Mouse (Mus musculus): ENCODE data around the gene 2310079G19Rik. TPM values are rescaled to one million over a fixed set of nuclear protein-coding genes. Genes with fewer than 3 reads are reported as not detected.

Gene 2310079G19Rik
- polyA plus RNA-seq (2021) = not detected

DNA sequence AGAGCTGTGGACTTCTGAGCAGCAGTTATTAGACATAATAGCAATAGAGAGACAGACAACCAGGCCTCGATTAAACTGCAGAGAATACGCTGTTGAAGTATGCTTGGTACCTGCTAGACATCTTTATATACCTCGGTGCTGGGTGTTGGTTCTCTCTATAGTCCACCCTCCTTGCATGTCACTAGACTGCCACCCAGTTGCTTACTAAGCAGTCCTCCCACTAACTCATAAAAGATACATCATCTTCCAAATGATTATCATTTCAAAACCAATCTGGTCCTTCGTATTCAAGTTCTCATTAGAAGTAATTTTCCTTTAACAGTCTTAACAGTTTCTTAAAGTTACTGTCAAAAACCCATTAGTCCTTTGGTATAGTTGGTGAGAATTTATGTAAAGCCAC, at the start of gene 2310079G19Rik:
2310079G19Rik (minus strand) TSS at position 101 of the 400 bp plus-strand sequence.
- DNase-seq (ENCODE audit: low read depth, low spot score) (no peak), ATAC-seq (no peak)
- no peaks in the 10 kb centered on the region for H3K27me3 ChIP-seq
- CTCF ChIA-PET = no interaction called here
- POLR2A ChIA-PET = no interaction called here
- in situ Hi-C loops (cut with MboI; ENCODE audit: low pct_unique_long_range_greater_than_20kb) = no loop called here
- TF ChIP-seq CTCF (IDR thresholded peaks at IDR 0.05) = no peak

DNA sequence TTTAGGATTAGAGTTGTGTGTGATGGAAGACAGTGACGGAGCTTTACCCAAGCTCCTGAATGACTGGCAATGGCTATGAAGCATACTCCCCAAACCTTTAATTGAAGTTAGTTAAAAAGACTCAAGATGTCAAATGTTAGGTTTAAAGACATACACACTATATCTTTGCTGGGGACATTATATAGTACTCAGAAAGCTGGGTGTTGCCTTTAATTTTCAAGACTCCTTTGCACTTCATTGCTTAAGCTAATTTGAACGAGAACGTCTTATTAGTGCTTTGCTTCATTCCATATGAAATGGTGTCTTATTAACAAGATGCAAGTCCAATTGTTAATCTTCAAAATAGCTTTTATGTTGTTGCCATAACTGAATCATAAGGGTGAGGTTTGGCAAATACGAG, 44.1 kb upstream of the 2310079G19Rik start, which contains the start of gene Krtap27-1:
Krtap27-1 (minus strand) TSS at position 101 of the 400 bp plus-strand sequence.
- no peak for ATAC-seq
- ChIA-PET CTCF (no interaction called here), POLR2A (no interaction called here)
- in situ Hi-C loops (cut with MboI; ENCODE audit: low pct_unique_long_range_greater_than_20kb) = no loop called here
- peaks cover 31% of the 10 kb centered on the region for H3K27me3 ChIP-seq
- TF ChIP-seq CTCF (IDR thresholded peaks at IDR 0.05) = no peak
- DNase-seq (ENCODE audit: low read depth, low spot score) = no peak

DNA sequence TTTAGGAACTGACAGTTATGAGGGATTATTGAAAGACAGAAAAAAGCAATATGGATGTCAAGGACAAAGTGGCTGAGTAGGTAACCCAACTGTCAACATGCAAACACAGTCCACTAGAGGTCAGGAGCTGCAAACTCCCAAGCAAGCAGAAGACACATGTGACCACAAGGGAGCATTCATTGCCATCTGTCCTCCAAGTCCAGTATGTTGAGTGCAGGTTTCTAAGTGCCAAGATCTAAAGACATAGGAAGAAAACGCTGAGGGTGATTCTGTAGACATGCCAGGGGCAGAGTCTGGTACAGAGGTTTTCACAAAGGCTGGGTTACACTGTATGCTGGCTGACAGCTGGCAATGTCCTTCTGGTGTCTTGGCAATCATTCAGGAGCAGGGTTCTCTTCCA, 30.0 kb upstream of the 2310079G19Rik start:
- no peak for DNase-seq (ENCODE audit: low read depth, low spot score)
- in situ Hi-C loops (cut with MboI; ENCODE audit: low pct_unique_long_range_greater_than_20kb) = no loop called here
- CTCF ChIA-PET = interaction anchor here (1.2 kb wide), 1 partner anchor 8 kb away, joined by 3 read pairs; no protein-coding TSS in a partner anchor
- POLR2A ChIA-PET = no interaction called here
- TF ChIP-seq CTCF (IDR thresholded peaks at IDR 0.05) = peak; percentile 50
- H3K27me3 ChIP-seq = no peaks in the 10 kb centered on the region
- peak; percentile 69 for ATAC-seq

DNA sequence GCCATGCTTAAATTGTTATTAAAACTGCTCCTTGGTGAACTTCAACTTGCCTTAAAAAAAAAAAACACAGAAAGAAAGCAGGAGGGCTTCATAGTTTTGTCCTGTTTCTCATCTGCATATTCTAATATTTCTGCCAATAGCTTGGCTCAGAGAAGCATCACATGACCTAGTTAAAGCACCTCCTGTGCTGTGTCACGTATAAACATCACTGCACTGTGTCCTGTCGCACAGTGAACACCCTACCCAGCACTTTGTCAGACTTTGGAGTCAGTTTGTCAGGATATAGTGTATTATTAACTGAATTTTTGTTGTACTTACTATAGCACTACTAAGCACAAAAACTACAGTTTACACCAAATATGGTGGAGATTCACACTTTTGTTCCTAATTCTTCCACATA, 24.5 kb upstream of the 2310079G19Rik start:
- ATAC-seq (no peak), DNase-seq (ENCODE audit: low read depth, low spot score) (no peak)
- POLR2A ChIA-PET = no interaction called here
- H3K27me3 ChIP-seq = no peaks in the 10 kb centered on the region
- in situ Hi-C loops (cut with MboI; ENCODE audit: low pct_unique_long_range_greater_than_20kb) = no loop called here
- CTCF ChIA-PET = no interaction called here
- TF ChIP-seq CTCF (IDR thresholded peaks at IDR 0.05) = no peak

DNA sequence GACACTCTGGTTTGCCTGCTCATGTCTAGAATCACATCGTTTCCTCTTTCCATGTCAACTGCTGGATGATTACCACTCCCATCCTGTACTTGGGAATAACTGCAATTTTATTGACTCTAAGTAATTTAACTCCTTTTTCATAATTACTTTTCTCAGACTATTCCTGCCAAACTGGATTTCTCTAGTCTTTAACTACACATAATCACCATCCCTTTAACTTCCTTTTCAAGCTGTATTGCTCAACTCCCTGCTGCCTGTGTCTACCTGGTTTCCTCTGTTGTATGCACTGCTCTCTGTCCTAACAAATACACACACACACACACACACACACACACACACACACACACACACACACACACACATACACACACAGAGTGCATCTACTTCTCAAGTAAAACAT, 23.6 kb upstream of the 2310079G19Rik start:
- DNase-seq (ENCODE audit: low read depth, low spot score) (no peak), ATAC-seq (no peak)
- H3K27me3 ChIP-seq = no peaks in the 10 kb centered on the region
- POLR2A ChIA-PET = no interaction called here
- no peak for TF ChIP-seq CTCF (IDR thresholded peaks at IDR 0.05)
- CTCF ChIA-PET = no interaction called here
- in situ Hi-C loops (cut with MboI; ENCODE audit: low pct_unique_long_range_greater_than_20kb) = no loop called here

DNA sequence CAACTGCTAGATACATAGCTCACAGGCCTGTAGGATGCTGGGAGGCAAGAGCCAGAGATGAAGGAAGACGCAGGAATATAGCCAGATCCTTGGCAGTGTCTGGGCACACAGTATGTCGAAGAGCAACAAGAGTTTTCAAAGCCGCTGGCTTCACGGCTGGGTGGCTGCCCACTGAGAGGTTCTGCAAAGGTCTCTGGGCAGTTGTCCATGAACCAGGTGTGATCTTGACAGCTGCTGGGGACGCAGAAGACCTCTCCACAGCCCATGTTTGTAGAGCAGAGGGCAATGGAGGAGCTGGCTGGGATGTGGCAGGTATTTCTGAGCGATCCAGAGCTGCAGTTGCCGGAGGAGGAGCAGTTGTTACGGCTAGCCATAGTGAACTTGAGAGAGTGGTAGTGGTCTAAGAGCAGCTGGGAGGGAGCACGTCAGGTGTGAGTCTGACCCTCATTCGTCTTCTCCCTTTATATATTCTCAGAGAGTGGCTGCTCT, 19.9 kb upstream of the 2310079G19Rik start, which contains the start of gene Krtap26-1:
Krtap26-1 (minus strand) TSS at position 439 of the 489 bp plus-strand sequence.
- in situ Hi-C loops (cut with MboI; ENCODE audit: low pct_unique_long_range_greater_than_20kb) = no loop called here
- ChIA-PET POLR2A (no interaction called here), CTCF (no interaction called here)
- ATAC-seq = no peak
- no peaks in the 10 kb centered on the region for H3K27me3 ChIP-seq
- no peak for DNase-seq (ENCODE audit: low read depth, low spot score)
- no peak for TF ChIP-seq CTCF (IDR thresholded peaks at IDR 0.05)

DNA sequence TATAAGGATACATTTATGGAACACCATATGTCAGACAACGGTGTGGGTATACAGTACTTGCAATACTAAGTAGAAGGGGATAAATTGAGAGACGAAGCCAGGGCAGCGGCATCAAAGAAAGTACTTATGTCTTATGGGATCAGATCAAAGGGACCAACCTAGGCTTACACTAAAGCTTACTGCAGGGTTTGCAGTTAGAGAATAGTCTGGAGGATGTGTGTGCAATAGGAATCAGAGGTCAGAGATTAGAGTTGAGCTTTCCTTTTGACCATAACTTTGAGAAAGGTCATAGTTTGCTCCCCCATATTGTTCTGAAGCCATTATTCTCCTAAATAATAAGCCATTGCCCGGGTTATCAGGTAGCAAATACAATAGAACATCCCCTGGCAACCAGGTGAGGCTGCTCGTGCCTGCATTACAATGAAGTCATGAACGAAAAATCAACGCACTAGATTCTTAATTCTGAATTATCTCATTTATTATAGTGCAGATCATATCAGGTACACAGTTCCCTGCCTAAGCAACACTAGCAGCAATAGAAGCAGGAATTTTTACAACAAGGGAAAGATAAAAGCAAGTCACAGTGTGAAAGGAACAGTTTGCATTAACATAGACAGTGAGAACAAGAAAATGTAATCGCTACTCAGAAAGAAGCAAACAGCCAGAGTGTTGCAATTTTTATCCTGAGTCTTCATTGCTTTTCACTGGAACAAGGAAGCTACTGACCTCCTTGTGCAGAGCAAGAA, 19.1 kb upstream of the 2310079G19Rik start:
- H3K27me3 ChIP-seq = no peaks in the 10 kb centered on the region
- no peak for TF ChIP-seq CTCF (IDR thresholded peaks at IDR 0.05)
- DNase-seq (ENCODE audit: low read depth, low spot score) = no peak
- POLR2A ChIA-PET = no interaction called here
- in situ Hi-C loops (cut with MboI; ENCODE audit: low pct_unique_long_range_greater_than_20kb) = no loop called here
- no peak for ATAC-seq
- CTCF ChIA-PET = no interaction called here

DNA sequence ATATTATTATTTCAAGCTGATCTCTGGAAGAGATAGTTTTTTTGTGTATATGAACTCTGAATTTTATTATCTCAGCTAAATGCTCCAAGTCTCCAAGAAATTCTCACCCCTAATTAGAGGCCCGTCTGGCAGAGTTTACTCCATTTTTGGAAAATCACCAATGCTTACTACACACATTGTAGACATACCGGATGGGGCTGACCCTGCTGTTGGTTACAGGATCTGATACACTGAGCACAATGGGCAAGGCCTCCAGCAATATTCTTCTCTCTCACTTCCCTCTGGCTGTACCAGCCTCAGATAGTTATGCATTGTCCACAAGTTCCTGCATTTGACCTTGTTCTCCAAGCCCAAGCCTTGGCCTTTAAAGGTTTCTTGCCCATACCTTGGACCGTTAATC, 12.6 kb upstream of the 2310079G19Rik start:
- ChIA-PET CTCF (no interaction called here), POLR2A (no interaction called here)
- ATAC-seq = no peak
- H3K27me3 ChIP-seq = no peaks in the 10 kb centered on the region
- no peak for TF ChIP-seq CTCF (IDR thresholded peaks at IDR 0.05)
- no peak for DNase-seq (ENCODE audit: low read depth, low spot score)
- in situ Hi-C loops (cut with MboI; ENCODE audit: low pct_unique_long_range_greater_than_20kb) = no loop called here

DNA sequence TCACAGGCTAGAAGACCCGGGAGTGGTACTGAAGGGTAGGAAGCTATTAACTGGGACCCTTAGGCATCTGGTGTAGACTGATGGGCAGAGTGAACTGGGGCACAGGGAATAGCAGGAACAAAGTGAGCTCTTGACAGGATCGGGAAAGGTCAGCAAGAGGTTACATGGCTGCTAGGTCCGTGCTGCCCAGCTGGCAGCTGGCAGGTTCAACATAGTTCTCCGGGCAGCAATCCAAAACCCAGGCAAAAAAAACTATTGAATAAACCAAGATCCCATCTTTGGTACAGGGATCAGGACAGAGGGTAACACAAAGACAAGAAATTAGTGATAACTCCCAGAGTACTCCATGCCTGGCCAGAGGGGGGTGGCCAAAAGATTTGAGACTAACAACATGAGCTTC, 7.7 kb upstream of the 2310079G19Rik start:
- ATAC-seq = no peak
- H3K27me3 ChIP-seq = no peaks in the 10 kb centered on the region
- DNase-seq (ENCODE audit: low read depth, low spot score) = no peak
- in situ Hi-C loops (cut with MboI; ENCODE audit: low pct_unique_long_range_greater_than_20kb) = no loop called here
- CTCF ChIA-PET = interaction anchor here (0.8 kb wide), 1 partner anchor 43 kb away, joined by 3 read pairs; no protein-coding TSS in a partner anchor
- POLR2A ChIA-PET = no interaction called here
- TF ChIP-seq CTCF (IDR thresholded peaks at IDR 0.05) = no peak

DNA sequence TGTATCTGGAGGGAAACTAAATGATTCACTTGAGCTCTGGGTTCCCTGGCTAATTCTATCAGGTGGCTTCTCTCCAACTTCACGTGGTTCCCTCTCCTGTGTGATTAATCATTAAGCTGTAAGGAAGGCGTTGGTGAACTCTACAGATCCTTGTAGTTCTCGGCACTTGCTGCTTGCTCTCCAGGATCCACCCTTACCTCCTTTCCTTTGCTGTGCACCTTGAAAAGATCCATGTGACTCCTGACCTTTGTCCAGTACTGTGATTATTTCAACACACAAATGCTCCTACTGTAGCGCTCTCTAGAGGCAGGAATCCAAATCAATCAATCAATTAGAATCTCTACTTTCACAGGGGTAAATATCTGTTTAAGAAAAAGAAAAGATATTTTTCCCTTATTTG, 4.0 kb upstream of the 2310079G19Rik start:
- no peak for DNase-seq (ENCODE audit: low read depth, low spot score)
- ChIA-PET POLR2A (no interaction called here), CTCF (interaction anchor here (0.9 to 1.3 kb wide), 2 partner anchors 40 to 259 kb away, joined by 3 read pairs; no protein-coding TSS in a partner anchor)
- TF ChIP-seq CTCF (IDR thresholded peaks at IDR 0.05) = peak; percentile 38
- H3K27me3 ChIP-seq = no peaks in the 10 kb centered on the region
- in situ Hi-C loops (cut with MboI; ENCODE audit: low pct_unique_long_range_greater_than_20kb) = no loop called here
- ATAC-seq = peak; percentile 85

DNA sequence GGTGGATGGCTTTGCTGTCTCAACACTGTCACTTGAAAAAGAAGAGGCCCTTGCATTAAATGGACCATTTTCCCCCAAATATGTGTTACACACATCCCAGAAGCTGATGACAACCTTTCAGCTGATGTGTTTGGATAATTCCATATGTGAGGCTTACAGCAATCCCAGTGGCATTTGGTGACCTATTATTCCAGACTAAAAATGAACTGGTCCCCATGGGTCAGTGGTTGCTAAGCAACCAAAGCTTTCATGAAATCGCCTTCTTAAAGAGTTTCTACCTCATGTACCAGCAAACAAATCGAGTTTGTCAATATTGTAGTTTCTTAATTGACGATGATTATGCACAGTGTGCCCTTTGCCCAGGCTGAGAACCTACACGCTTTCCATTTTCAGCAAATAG, 14.8 kb downstream of the 2310079G19Rik start:
- ChIA-PET CTCF (interaction anchor here (1.4 kb wide), 1 partner anchor 24 kb away, joined by 4 read pairs; no protein-coding TSS in a partner anchor), POLR2A (no interaction called here)
- no peak for TF ChIP-seq CTCF (IDR thresholded peaks at IDR 0.05)
- in situ Hi-C loops (cut with MboI; ENCODE audit: low pct_unique_long_range_greater_than_20kb) = no loop called here
- H3K27me3 ChIP-seq = peaks cover 7% of the 10 kb centered on the region
- no peak for ATAC-seq
- DNase-seq (ENCODE audit: low read depth, low spot score) = no peak

Measured in Patski (cell line).